Mouse (Mus musculus) fat pad, adult 2 months (tissue): ENCODE data around the gene Flnb.

Experiments used
- DNase-seq: peaks from one replicate; pipeline ENCODE4 v3.0.0-alpha.2; 2011; ENCODE audit warnings: low read depth, low spot score; ENCODE audit errors: extremely low read depth

The Flnb gene

GRCm38 (mm10) chr14:7943101-7943800 is 125.5 kb downstream of the Flnb start:
- no peak for DNase-seq

- DNase-seq: no peak
These were observed 126.0 kb downstream of the Flnb start for GRCm38 (mm10) chr14:7943801-7944135.

GRCm38 (mm10) chr14:7944349-7945039 is 126.7 kb downstream of the Flnb start:
- no peak for DNase-seq

GRCm38 (mm10) chr14:7945261-7945660 is 127.5 kb downstream of the Flnb start:
- DNase-seq: no peak

GRCm38 (mm10) chr14:7951234-7951633 is 133.5 kb downstream of the Flnb start:
- no peak for DNase-seq

- no peak for DNase-seq
These were observed 135.0 kb downstream of the Flnb start for GRCm38 (mm10) chr14:7952610-7953254.

- DNase-seq: no peak
These were observed 136.3 kb downstream of the Flnb start for GRCm38 (mm10) chr14:7954071-7954471.

GRCm38 (mm10) chr14:7956427-7956826 is 138.7 kb downstream of the Flnb start:
- no peak for DNase-seq

- no peak for DNase-seq
These were observed 139.3 kb downstream of the Flnb start, which contains the start of gene Gm45521 for GRCm38 (mm10) chr14:7957049-7957448. Gene Gm45521 (plus strand): TSS chr14:7957288.

- DNase-seq: no peak
These were observed 142.9 kb downstream of the Flnb start for GRCm38 (mm10) chr14:7960616-7961015.

GRCm38 (mm10) chr14:7961714-7962113 is 144.0 kb downstream of the Flnb start:
- DNase-seq: no peak

- peak; percentile 43 for DNase-seq
These were observed 144.9 kb downstream of the Flnb start for GRCm38 (mm10) chr14:7962626-7963025.

- DNase-seq: no peak
These were observed 145.4 kb downstream of the Flnb start for GRCm38 (mm10) chr14:7963160-7963559.

GRCm38 (mm10) chr14:7964219-7964889 is 146.6 kb downstream of the Flnb start:
- DNase-seq: no peak

GRCm38 (mm10) chr14:7971889-7972493 is 154.2 kb downstream of the Flnb start:
- no peak for DNase-seq

- no peak for DNase-seq
These were observed 156.9 kb downstream of the Flnb start for GRCm38 (mm10) chr14:7974643-7975042.

- no peak for DNase-seq
These were observed 157.4 kb downstream of the Flnb start for GRCm38 (mm10) chr14:7975177-7975576.

- DNase-seq: no peak
These were observed 159.7 kb downstream of the Flnb start for GRCm38 (mm10) chr14:7977471-7977870.

- DNase-seq: no peak
These were observed 160.4 kb downstream of the Flnb start for GRCm38 (mm10) chr14:7978183-7978582.

GRCm38 (mm10) chr14:7981226-7981625 is 163.5 kb downstream of the Flnb start:
- DNase-seq: peak; percentile 88

- no peak for DNase-seq
These were observed 169.2 kb downstream of the Flnb start for GRCm38 (mm10) chr14:7986913-7987312.
